Mouse (Mus musculus): ENCODE data around the gene Syt1. TPM values are rescaled to one million over a fixed set of nuclear protein-coding genes. Genes with fewer than 3 reads are reported as not detected.

Syt1 gene
- polyA plus RNA-seq, 1 experiment from 2014 or later, result 1.0 TPM

DNA sequence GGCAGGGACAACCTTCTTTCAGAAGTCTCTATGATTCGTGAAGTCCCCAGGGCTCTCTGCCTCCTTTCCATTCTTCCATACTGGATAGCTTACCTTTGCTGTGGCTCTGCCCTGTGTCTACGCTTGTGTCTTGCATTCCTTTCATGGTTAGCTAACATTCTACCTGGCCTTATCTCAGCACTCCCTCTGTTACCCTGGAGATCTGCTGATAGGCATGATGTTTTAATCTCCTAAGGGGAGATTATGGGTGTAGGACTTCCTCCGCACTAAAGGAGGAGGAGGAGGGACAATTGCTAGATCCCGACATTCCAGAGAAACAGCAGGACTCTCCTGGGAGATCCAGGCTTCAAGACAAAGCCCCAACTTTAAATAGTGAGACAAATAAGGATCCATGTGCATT is 479.7 kb downstream of the Syt1 start:
- H3K4me3 ChIP-seq (ENCODE audit: low read length), result no peak overlapping the region
- no peak overlapping the region for H3K27ac ChIP-seq (ENCODE audit: low read depth, low read length)
- no peak overlapping the region for H3K4me2 ChIP-seq (replicated peaks; ENCODE audit: low read depth, low read length)
- ATAC-seq (ENCODE audit: low FRiP score, low TSS enrichment), result no peak
- 62% methylated on average over 4 of the region's 4 CpGs for WGBS
- H3K4me1 ChIP-seq (ENCODE audit: control insufficient read depth, insufficient read depth, low read length), result no peaks in the 10 kb centered on the region
- no peaks in the 10 kb centered on the region for H3K36me3 ChIP-seq (ENCODE audit: control insufficient read depth, insufficient read depth, low read length)
- H3K9ac ChIP-seq (ENCODE audit: low read depth, low read length), result no peak overlapping the region
- no peaks in the 10 kb centered on the region for H3K27me3 ChIP-seq (ENCODE audit: control insufficient read depth, insufficient read depth, low read length)
- no peaks in the 10 kb centered on the region for H3K9me3 ChIP-seq (ENCODE audit: control insufficient read depth, low read length)

GRCm38 (mm10) chr10:108528338-108528737 is 482.4 kb downstream of the Syt1 start:
- Histone ChIP-seq H3K4me1 (ENCODE audit: control insufficient read depth, insufficient read depth, low read length) (no peaks in the 10 kb centered on the region), H3K27me3 (ENCODE audit: control insufficient read depth, insufficient read depth, low read length) (no peaks in the 10 kb centered on the region), H3K27ac (ENCODE audit: low read depth, low read length) (no peak overlapping the region), H3K9me3 (ENCODE audit: control insufficient read depth, low read length) (no peaks in the 10 kb centered on the region), H3K9ac (ENCODE audit: low read depth, low read length) (no peak overlapping the region), H3K4me3 (ENCODE audit: low read length) (no peak overlapping the region), H3K36me3 (ENCODE audit: control insufficient read depth, insufficient read depth, low read length) (no peaks in the 10 kb centered on the region), H3K4me2 (replicated peaks; ENCODE audit: low read depth, low read length) (no peak overlapping the region)
- 77% methylated on average over 7 of the region's 7 CpGs for WGBS
- ATAC-seq (ENCODE audit: low FRiP score, low TSS enrichment), result no peak

- H3K9ac ChIP-seq (ENCODE audit: low read depth, low read length), result no peak overlapping the region
- H3K9me3 ChIP-seq (ENCODE audit: control insufficient read depth, low read length), result no peaks in the 10 kb centered on the region
- H3K4me3 ChIP-seq (ENCODE audit: low read length), result no peak overlapping the region
- H3K4me2 ChIP-seq (replicated peaks; ENCODE audit: low read depth, low read length), result no peak overlapping the region
- H3K4me1 ChIP-seq (ENCODE audit: control insufficient read depth, insufficient read depth, low read length), result no peaks in the 10 kb centered on the region
- H3K27ac ChIP-seq (ENCODE audit: low read depth, low read length), result no peak overlapping the region
- H3K36me3 ChIP-seq (ENCODE audit: control insufficient read depth, insufficient read depth, low read length), result no peaks in the 10 kb centered on the region
- no peak for ATAC-seq (ENCODE audit: low FRiP score, low TSS enrichment)
- WGBS, result 87% methylated on average over 11 of the region's 11 CpGs
- no peaks in the 10 kb centered on the region for H3K27me3 ChIP-seq (ENCODE audit: control insufficient read depth, insufficient read depth, low read length)
Measured at GRCm38 (mm10) chr10:108525506-108525905, 485.3 kb downstream of the Syt1 start.

GRCm38 (mm10) chr10:108524306-108525029 is 486.3 kb downstream of the Syt1 start:
- Histone ChIP-seq H3K9me3 (ENCODE audit: control insufficient read depth, low read length) (no peaks in the 10 kb centered on the region), H3K9ac (ENCODE audit: low read depth, low read length) (no peak overlapping the region), H3K4me3 (ENCODE audit: low read length) (no peak overlapping the region), H3K27ac (ENCODE audit: low read depth, low read length) (no peak overlapping the region), H3K4me2 (replicated peaks; ENCODE audit: low read depth, low read length) (no peak overlapping the region), H3K4me1 (ENCODE audit: control insufficient read depth, insufficient read depth, low read length) (no peaks in the 10 kb centered on the region), H3K36me3 (ENCODE audit: control insufficient read depth, insufficient read depth, low read length) (no peaks in the 10 kb centered on the region), H3K27me3 (ENCODE audit: control insufficient read depth, insufficient read depth, low read length) (no peaks in the 10 kb centered on the region)
- 0 out of 2 replicates have a peak, but pooled peaks have one; percentile 68 for ATAC-seq (ENCODE audit: low FRiP score, low TSS enrichment)
- 66% methylated on average over 6 of the region's 6 CpGs for WGBS

- Histone ChIP-seq H3K27me3 (ENCODE audit: control insufficient read depth, insufficient read depth, low read length) (no peaks in the 10 kb centered on the region), H3K9me3 (ENCODE audit: control insufficient read depth, low read length) (no peaks in the 10 kb centered on the region), H3K36me3 (ENCODE audit: control insufficient read depth, insufficient read depth, low read length) (no peaks in the 10 kb centered on the region), H3K4me1 (ENCODE audit: control insufficient read depth, insufficient read depth, low read length) (no peaks in the 10 kb centered on the region), H3K9ac (ENCODE audit: low read depth, low read length) (no peak overlapping the region), H3K4me3 (ENCODE audit: low read length) (no peak overlapping the region), H3K4me2 (replicated peaks; ENCODE audit: low read depth, low read length) (no peak overlapping the region), H3K27ac (ENCODE audit: low read depth, low read length) (no peak overlapping the region)
- no peak for ATAC-seq (ENCODE audit: low FRiP score, low TSS enrichment)
- WGBS, result 55% methylated on average over 6 of the region's 6 CpGs
Measured at GRCm38 (mm10) chr10:108519156-108519555, 491.6 kb downstream of the Syt1 start.

DNA sequence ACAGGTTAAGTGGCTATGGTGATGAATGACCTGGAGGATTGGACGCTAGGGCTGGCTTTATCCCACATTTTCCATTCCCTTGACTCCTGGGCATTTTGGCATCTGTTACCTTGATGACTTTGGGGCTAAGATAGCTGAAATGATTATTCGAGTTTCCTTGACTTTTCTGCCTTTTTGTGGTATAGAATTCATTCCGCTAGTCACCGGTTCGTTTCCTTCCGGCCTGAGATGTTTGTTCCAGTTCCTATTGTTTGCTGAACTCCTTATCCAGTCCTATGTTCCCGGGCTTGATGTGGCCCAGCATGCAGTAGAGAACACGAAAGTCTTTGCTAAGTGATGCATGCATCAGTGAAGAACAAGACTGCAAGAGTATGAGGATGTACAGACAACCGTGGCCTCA is 493.7 kb downstream of the Syt1 start:
- Histone ChIP-seq H3K4me3 (ENCODE audit: low read length) (no peak overlapping the region), H3K4me1 (ENCODE audit: control insufficient read depth, insufficient read depth, low read length) (no peaks in the 10 kb centered on the region), H3K9me3 (ENCODE audit: control insufficient read depth, low read length) (no peaks in the 10 kb centered on the region), H3K27me3 (ENCODE audit: control insufficient read depth, insufficient read depth, low read length) (no peaks in the 10 kb centered on the region), H3K27ac (ENCODE audit: low read depth, low read length) (no peak overlapping the region), H3K4me2 (replicated peaks; ENCODE audit: low read depth, low read length) (no peak overlapping the region), H3K9ac (ENCODE audit: low read depth, low read length) (no peak overlapping the region), H3K36me3 (ENCODE audit: control insufficient read depth, insufficient read depth, low read length) (no peaks in the 10 kb centered on the region)
- 81% methylated on average over 9 of the region's 9 CpGs for WGBS
- ATAC-seq (ENCODE audit: low FRiP score, low TSS enrichment), result no peak

- Histone ChIP-seq H3K27me3 (ENCODE audit: control insufficient read depth, insufficient read depth, low read length) (no peaks in the 10 kb centered on the region), H3K27ac (ENCODE audit: low read depth, low read length) (no peak overlapping the region), H3K9ac (ENCODE audit: low read depth, low read length) (no peak overlapping the region), H3K9me3 (ENCODE audit: control insufficient read depth, low read length) (no peaks in the 10 kb centered on the region), H3K4me1 (ENCODE audit: control insufficient read depth, insufficient read depth, low read length) (no peaks in the 10 kb centered on the region), H3K4me3 (ENCODE audit: low read length) (no peak overlapping the region), H3K4me2 (replicated peaks; ENCODE audit: low read depth, low read length) (no peak overlapping the region), H3K36me3 (ENCODE audit: control insufficient read depth, insufficient read depth, low read length) (no peaks in the 10 kb centered on the region)
- ATAC-seq (ENCODE audit: low FRiP score, low TSS enrichment), result no peak
- WGBS, result 71% methylated on average over 7 of the region's 7 CpGs
Measured at GRCm38 (mm10) chr10:108514671-108515070, 496.1 kb downstream of the Syt1 start.

DNA sequence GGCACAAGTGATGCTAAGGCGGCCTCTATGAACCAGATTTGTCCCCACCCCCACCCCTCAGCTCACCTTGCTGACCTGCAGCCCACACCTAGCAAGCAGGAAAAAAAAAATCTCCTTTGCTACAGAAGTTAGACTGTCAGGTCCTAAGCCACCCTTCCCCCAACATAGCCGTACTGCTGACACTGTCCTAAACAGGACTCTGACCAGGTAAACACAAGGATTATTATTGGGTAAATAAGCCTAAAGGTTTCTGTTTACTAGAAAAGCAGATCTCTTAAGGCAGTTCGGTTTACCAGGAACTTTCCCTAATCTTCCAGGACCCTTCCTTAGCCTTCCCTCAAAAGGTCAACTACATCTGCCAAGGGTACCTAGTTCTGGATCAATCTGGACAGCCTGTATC is 501.2 kb downstream of the Syt1 start:
- WGBS, result 86% methylated on average over 3 of the region's 3 CpGs
- no peaks in the 10 kb centered on the region for H3K36me3 ChIP-seq (ENCODE audit: control insufficient read depth, insufficient read depth, low read length)
- no peaks in the 10 kb centered on the region for H3K27me3 ChIP-seq (ENCODE audit: control insufficient read depth, insufficient read depth, low read length)
- no peak for ATAC-seq (ENCODE audit: low FRiP score, low TSS enrichment)
- H3K9me3 ChIP-seq (ENCODE audit: control insufficient read depth, low read length), result no peaks in the 10 kb centered on the region
- no peak overlapping the region for H3K4me2 ChIP-seq (replicated peaks; ENCODE audit: low read depth, low read length)
- no peak overlapping the region for H3K9ac ChIP-seq (ENCODE audit: low read depth, low read length)
- no peaks in the 10 kb centered on the region for H3K4me1 ChIP-seq (ENCODE audit: control insufficient read depth, insufficient read depth, low read length)
- no peak overlapping the region for H3K27ac ChIP-seq (ENCODE audit: low read depth, low read length)
- H3K4me3 ChIP-seq (ENCODE audit: low read length), result no peak overlapping the region

DNA sequence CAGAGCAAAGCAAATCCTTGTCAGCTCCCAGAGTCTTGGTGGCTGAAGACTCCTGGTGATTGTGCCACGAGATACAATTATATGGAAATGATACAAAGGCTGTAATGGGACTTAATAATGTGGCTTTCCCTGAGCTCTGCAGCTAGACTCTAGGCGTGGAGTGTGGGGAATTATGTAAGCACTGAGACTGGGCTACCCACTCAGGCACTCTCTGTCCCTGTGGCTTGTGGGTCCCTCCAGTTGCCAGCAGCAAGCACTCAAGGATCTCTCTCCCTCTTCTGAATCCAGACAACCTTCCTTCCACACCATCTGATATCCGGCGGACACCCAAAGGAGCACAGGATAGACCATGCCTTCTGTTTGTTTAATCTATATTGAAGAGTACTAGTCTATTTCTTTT is 503.9 kb downstream of the Syt1 start:
- WGBS, result 90% methylated on average over 4 of the region's 4 CpGs
- ATAC-seq (ENCODE audit: low FRiP score, low TSS enrichment), result no peak

More for the DNA sequence above, 503.9 kb downstream of the Syt1 start:
- H3K4me3 ChIP-seq (ENCODE audit: low read length), result no peak overlapping the region
- H3K9ac ChIP-seq (ENCODE audit: low read depth, low read length), result no peak overlapping the region
- no peaks in the 10 kb centered on the region for H3K4me1 ChIP-seq (ENCODE audit: control insufficient read depth, insufficient read depth, low read length)
- no peaks in the 10 kb centered on the region for H3K27me3 ChIP-seq (ENCODE audit: control insufficient read depth, insufficient read depth, low read length)
- H3K36me3 ChIP-seq (ENCODE audit: control insufficient read depth, insufficient read depth, low read length), result no peaks in the 10 kb centered on the region
- no peaks in the 10 kb centered on the region for H3K9me3 ChIP-seq (ENCODE audit: control insufficient read depth, low read length)
- no peak overlapping the region for H3K4me2 ChIP-seq (replicated peaks; ENCODE audit: low read depth, low read length)
- no peak overlapping the region for H3K27ac ChIP-seq (ENCODE audit: low read depth, low read length)
